Mouse (Mus musculus) lung, postnatal 0 days (tissue): Measurements from ENCODE around the gene Snai1. TPM values are rescaled to one million over a fixed set of nuclear protein-coding genes. Genes with fewer than 3 reads are reported as not detected.
A peak's percentile ranks its signal among the peaks of the same experiment; 100 is the strongest.

Experiments used
- ATAC-seq: fragments of 200-750 bp; cut with Nextera tagmentation; 2 replicates; pipeline ENCODE4 v1.8.0; 2017; ENCODE audit warnings: moderate library complexity
- DNase-seq: peaks from one replicate; pipeline ENCODE4 v3.0.0-alpha.2; 2016; ENCODE audit warnings: low spot score
- H3K27ac ChIP-seq: fragments of 300-500 bp; sonication (generic); 2 replicates; pipeline ENCODE4 v1.5.1; 2014; ENCODE audit warnings: antibody characterized with exemption, mild to moderate bottlenecking, low read length, mixed read lengths
- H3K27me3 ChIP-seq: fragments of 300-500 bp; sonication (generic); replicated peaks from 2 replicates; pipeline ENCODE4 v1.6.1; 2014; ENCODE audit warnings: low read length, mixed read lengths; ENCODE audit not compliant: insufficient read depth
- H3K36me3 ChIP-seq: fragments of 300-500 bp; sonication (generic); 2 replicates; pipeline ENCODE4 v1.6.1; 2014; ENCODE audit warnings: low read length, mixed read lengths; ENCODE audit not compliant: insufficient read depth
- H3K4me1 ChIP-seq: fragments of 300-500 bp; sonication (generic); 2 replicates; pipeline ENCODE4 v1.6.1; 2014; ENCODE audit warnings: antibody characterized with exemption, low read depth, low read length, mixed read lengths; ENCODE audit not compliant: insufficient read depth
- H3K4me2 ChIP-seq: fragments of 300-500 bp; sonication (generic); replicated peaks from 2 replicates; pipeline ENCODE4 v1.6.1; 2014; ENCODE audit warnings: low read depth, mild to moderate bottlenecking, low read length, moderate library complexity, mixed read lengths
- H3K4me3 ChIP-seq: fragments of 300-500 bp; sonication (generic); 2 replicates; pipeline ENCODE4 v1.5.1; 2014; ENCODE audit warnings: low read depth, low read length
- H3K9ac ChIP-seq: fragments of 300-500 bp; sonication (generic); replicated peaks from 2 replicates; pipeline ENCODE4 v1.6.1; 2014; ENCODE audit warnings: low read depth, mild to moderate bottlenecking
- H3K9me3 ChIP-seq: fragments of 300-500 bp; sonication (generic); 2 replicates; pipeline ENCODE4 v1.6.1; 2016; ENCODE audit warnings: low read length, mixed read lengths
- CTCF ChIP-seq: IDR thresholded peaks from 2 replicates; pipeline ENCODE4 v1.5.1; 2016; ENCODE audit warnings: antibody characterized with exemption, mild to moderate bottlenecking
- EP300 ChIP-seq: IDR thresholded peaks from 2 replicates; pipeline ENCODE4 v1.6.1; 2016; ENCODE audit warnings: antibody characterized with exemption, mild to moderate bottlenecking, control low read depth
- WGBS: fragments of 180-500 bp; shearing (Covaris S2); extraction: QIAGEN DNeasy Blood & Tissue Kit; methylation state at CpG from one replicate; pipeline ENCODE4 v1.1.7; 2014; 5-methylcytosine and 5-hydroxymethylcytosine counted together
- polyA plus RNA-seq: library from polyadenylated mRNA; unstranded; fragments of >200 nt; fragmentation: Nextera tagmentation; extraction: Ambion mirVana; gene quantifications from 2 replicates; pipeline ENCODE4 v1.2.1, GENCODE M21; 2015

Gene Snai1
- polyA plus RNA-seq, 1 experiment from 2014 or later = 63.0 TPM

GRCm38 (mm10) chr2:167546447-167547195 lies 8.6 kb downstream of the Snai1 start:
- Histone ChIP-seq H3K27me3 (no peaks in the 10 kb centered on the region), H3K36me3 (no peaks in the 10 kb centered on the region), H3K4me3 (no peak overlapping the region), H3K4me2 (no peak overlapping the region), H3K4me1 (peaks cover 28% of the 10 kb centered on the region), H3K9me3 (no peaks in the 10 kb centered on the region), H3K9ac (no peak overlapping the region), H3K27ac (peak overlapping the region; percentile 20; the same call in 1 of the 2 replicates)
- ATAC-seq = no peak
- no peak for DNase-seq
- TF ChIP-seq EP300 (no peak), CTCF (no peak)
- 65% methylated on average over 18 of the region's 18 CpGs for WGBS

- H3K9ac ChIP-seq = no peak overlapping the region
- ATAC-seq = no peak
- 92% methylated on average over 8 of the region's 8 CpGs for WGBS
Observed at GRCm38 (mm10) chr2:167547444-167547843, 9.4 kb downstream of the Snai1 start.

GRCm38 (mm10) chr2:167548961-167549360 lies 11.0 kb downstream of the Snai1 start:
- H3K9ac ChIP-seq = no peak overlapping the region
- no peaks in the 10 kb centered on the region for H3K9me3 ChIP-seq
- 72% methylated on average over 7 of the region's 7 CpGs for WGBS
- no peak for ATAC-seq
- no peak for TF ChIP-seq EP300
- no peak for TF ChIP-seq CTCF
- no peak for DNase-seq
- H3K27ac ChIP-seq = no peak overlapping the region
- no peak overlapping the region for H3K4me2 ChIP-seq
- H3K4me1 ChIP-seq = peaks cover 5% of the 10 kb centered on the region
- H3K27me3 ChIP-seq = no peaks in the 10 kb centered on the region
- no peaks in the 10 kb centered on the region for H3K36me3 ChIP-seq
- no peak overlapping the region for H3K4me3 ChIP-seq

More at GRCm38 (mm10) chr2:167547444-167547843, 9.4 kb downstream of the Snai1 start:
- no peak for TF ChIP-seq CTCF
- TF ChIP-seq EP300 = no peak
- no peak overlapping the region for H3K4me2 ChIP-seq
- H3K27me3 ChIP-seq = no peaks in the 10 kb centered on the region
- DNase-seq = no peak
- H3K4me3 ChIP-seq = no peak overlapping the region
- peaks cover 20% of the 10 kb centered on the region for H3K4me1 ChIP-seq
- H3K9me3 ChIP-seq = no peaks in the 10 kb centered on the region
- no peaks in the 10 kb centered on the region for H3K36me3 ChIP-seq
- H3K27ac ChIP-seq = no peak overlapping the region

GRCm38 (mm10) chr2:167550341-167550854 lies 12.4 kb downstream of the Snai1 start:
- no peak overlapping the region for H3K9ac ChIP-seq
- no peak overlapping the region for H3K27ac ChIP-seq
- no peak overlapping the region for H3K4me3 ChIP-seq
- 46% methylated on average over 8 of the region's 8 CpGs for WGBS
- H3K27me3 ChIP-seq = no peaks in the 10 kb centered on the region
- DNase-seq = peak; percentile 17
- ATAC-seq = no peak
- H3K9me3 ChIP-seq = no peaks in the 10 kb centered on the region
- no peak overlapping the region for H3K4me2 ChIP-seq
- TF ChIP-seq CTCF = no peak
- TF ChIP-seq EP300 = no peak
- no peaks in the 10 kb centered on the region for H3K36me3 ChIP-seq
- no peaks in the 10 kb centered on the region for H3K4me1 ChIP-seq

- TF ChIP-seq EP300 = no peak
- TF ChIP-seq CTCF = no peak
- H3K4me1 ChIP-seq = no peaks in the 10 kb centered on the region
- H3K4me2 ChIP-seq = no peak overlapping the region
- no peak overlapping the region for H3K27ac ChIP-seq
- WGBS = 70% methylated on average over 8 of the region's 8 CpGs
- no peaks in the 10 kb centered on the region for H3K36me3 ChIP-seq
- DNase-seq = no peak
- H3K27me3 ChIP-seq = no peaks in the 10 kb centered on the region
- no peak for ATAC-seq
- no peak overlapping the region for H3K4me3 ChIP-seq
- no peak overlapping the region for H3K9ac ChIP-seq
- H3K9me3 ChIP-seq = no peaks in the 10 kb centered on the region
Observed at GRCm38 (mm10) chr2:167551342-167551920, 13.4 kb downstream of the Snai1 start.

GRCm38 (mm10) chr2:167552292-167552691 lies 14.3 kb downstream of the Snai1 start:
- WGBS = 65% methylated on average over 4 of the region's 4 CpGs
- no peak for TF ChIP-seq EP300
- TF ChIP-seq CTCF = no peak
- no peak overlapping the region for H3K27ac ChIP-seq
- H3K36me3 ChIP-seq = no peaks in the 10 kb centered on the region
- no peaks in the 10 kb centered on the region for H3K27me3 ChIP-seq
- H3K4me3 ChIP-seq = no peak overlapping the region
- no peak overlapping the region for H3K4me2 ChIP-seq
- no peak overlapping the region for H3K9ac ChIP-seq
- no peaks in the 10 kb centered on the region for H3K4me1 ChIP-seq
- ATAC-seq = no peak
- DNase-seq = no peak
- H3K9me3 ChIP-seq = no peaks in the 10 kb centered on the region
